ENCODE assay signal across 8 mouse cellular contexts in genomic region chr9:66110611-66111379, GRCm38 (mm10). TPM values are rescaled to one million over a fixed set of nuclear protein-coding genes. Genes with fewer than 3 reads are reported as not detected.
A peak's percentile ranks its signal among the peaks of the same experiment; 100 is the strongest.
DNase-seq lines count a peak whose midpoint lies in the region; ATAC-seq and TF ChIP-seq lines count a peak whose summit lies in the region.

No protein-coding gene starts in this region.

- H3K4me1 ChIP-seq in kidney, adult 2 months (ENCODE audit: control insufficient read depth, insufficient read depth, low read length) = peaks cover 11% of the 10 kb centered on the region
- no peaks in the 10 kb centered on the region for H3K4me1 ChIP-seq in kidney, embryonic 14.5 days (ENCODE audit: control insufficient read depth, insufficient read depth, low read length)
- peaks cover 4% of the 10 kb centered on the region; the same call in 1 of the 2 replicates for H3K4me1 ChIP-seq in forebrain, embryonic 11.5 days (replicated peaks; ENCODE audit: control insufficient read depth, insufficient read depth, low read length)
- no peaks in the 10 kb centered on the region for H3K4me1 ChIP-seq in neural tube, embryonic 15.5 days
- H3K4me1 ChIP-seq in lung, postnatal 0 days (ENCODE audit: insufficient read depth, low read depth, low read length) = no peaks in the 10 kb centered on the region

- no peak for TF ChIP-seq CTCF in kidney, adult 2 months (conservative IDR thresholded peaks at IDR 0.05; ENCODE audit: insufficient read depth, insufficient read length, low read depth, low read length)
- no peak for TF ChIP-seq CTCF in lung, postnatal 0 days (IDR thresholded peaks at IDR 0.05)

- H3K4me2 ChIP-seq in kidney, embryonic 14.5 days (replicated peaks; ENCODE audit: low read depth, low read length) = no peak overlapping the region
- H3K4me2 ChIP-seq in forebrain, embryonic 11.5 days (ENCODE audit: low read depth, low read length, severe bottlenecking) = no peak overlapping the region
- H3K4me2 ChIP-seq in neural tube, embryonic 15.5 days = no peak overlapping the region
- no peak overlapping the region for H3K4me2 ChIP-seq in lung, postnatal 0 days (replicated peaks; ENCODE audit: low read depth, low read length)

- WGBS in kidney, adult 2 months = 47% methylated on average over 8 of the region's 8 CpGs
- WGBS in kidney, embryonic 14.5 days = 77% methylated on average over 8 of the region's 8 CpGs
- 17% methylated on average over 8 of the region's 8 CpGs for WGBS in forebrain, embryonic 11.5 days
- 34% methylated on average over 8 of the region's 8 CpGs for WGBS in neural tube, embryonic 15.5 days
- 86% methylated on average over 8 of the region's 8 CpGs for whole genome bisulfite sequencing in lung, postnatal 0 days

- TF ChIP-seq POLR2A in kidney, adult 2 months (IDR thresholded peaks at IDR 0.05; ENCODE audit: low read depth, low read length) = no peak

- TF ChIP-seq EP300 in lung, postnatal 0 days (IDR thresholded peaks at IDR 0.05) = no peak

- no peaks in the 10 kb centered on the region for H3K27me3 ChIP-seq in kidney, adult 2 months (replicated peaks; ENCODE audit: control insufficient read depth, insufficient read depth, low read length)
- no peaks in the 10 kb centered on the region for H3K27me3 ChIP-seq in kidney, embryonic 14.5 days (ENCODE audit: control insufficient read depth, insufficient read depth, low read length)
- H3K27me3 ChIP-seq in forebrain, embryonic 11.5 days (ENCODE audit: control insufficient read depth, insufficient read depth, low read length) = no peaks in the 10 kb centered on the region
- no peaks in the 10 kb centered on the region for H3K27me3 ChIP-seq in neural tube, embryonic 15.5 days (replicated peaks)
- H3K27me3 ChIP-seq in lung, postnatal 0 days (replicated peaks; ENCODE audit: insufficient read depth, low read length) = no peaks in the 10 kb centered on the region

- H3K4me3 ChIP-seq in kidney, adult 2 months (ENCODE audit: insufficient read depth, low read depth, low read length) = no peak overlapping the region
- H3K4me3 ChIP-seq in kidney, embryonic 14.5 days (ENCODE audit: low read length) = no peak overlapping the region
- no peak overlapping the region for H3K4me3 ChIP-seq in forebrain, embryonic 11.5 days (ENCODE audit: low read depth, low read length)
- no peak overlapping the region for H3K4me3 ChIP-seq in neural tube, embryonic 15.5 days (replicated peaks)
- no peak overlapping the region for H3K4me3 ChIP-seq in lung, postnatal 0 days (ENCODE audit: low read depth, low read length)

- ATAC-seq in kidney, embryonic 14.5 days (ENCODE audit: low FRiP score, low TSS enrichment) = no peak
- ATAC-seq in forebrain, embryonic 11.5 days (replicated peaks; ENCODE audit: low FRiP score) = 0 out of 2 replicates have a peak, but pooled peaks have one; percentile 21
- no peak for ATAC-seq in neural tube, embryonic 15.5 days (ENCODE audit: low FRiP score)
- no peak for ATAC-seq in lung, postnatal 0 days

- H3K27ac ChIP-seq in kidney, adult 2 months (ENCODE audit: insufficient read depth, low read depth, low read length) = peak overlapping the region; percentile 86
- no peak overlapping the region for H3K27ac ChIP-seq in kidney, embryonic 14.5 days (ENCODE audit: low read depth, low read length)
- peak overlapping the region; percentile 75 for H3K27ac ChIP-seq in forebrain, embryonic 11.5 days (ENCODE audit: low read depth, low read length)
- H3K27ac ChIP-seq in neural tube, embryonic 15.5 days (replicated peaks) = 0 out of 2 replicates have a peak overlapping the region, but pooled peaks have one; percentile 5
- no peak overlapping the region for H3K27ac ChIP-seq in lung, postnatal 0 days (ENCODE audit: low read length)

- no peak overlapping the region for H3K9ac ChIP-seq in kidney, embryonic 14.5 days (ENCODE audit: low read depth, low read length)
- no peak overlapping the region for H3K9ac ChIP-seq in forebrain, embryonic 11.5 days (ENCODE audit: low read length)
- no peak overlapping the region for H3K9ac ChIP-seq in neural tube, embryonic 15.5 days (replicated peaks)
- H3K9ac ChIP-seq in lung, postnatal 0 days (replicated peaks; ENCODE audit: low read depth) = no peak overlapping the region

- peak; percentile 87 for DNase-seq in kidney, adult 2 months
- DNase-seq in forebrain, embryonic 11.5 days (ENCODE audit: low spot score) = no peak
- DNase-seq in kidney, postnatal 14 days = peak; percentile 55
- no peak for DNase-seq in lung, postnatal 0 days (ENCODE audit: low spot score)
- DNase-seq in spleen, postnatal 36 days (ENCODE audit: low spot score in 2 of 2) = no peak
- DNase-seq in testis, postnatal 14 days (ENCODE audit: low spot score) = no peak

- H3K9me3 ChIP-seq in kidney, embryonic 14.5 days (ENCODE audit: control insufficient read depth, low read length) = no peaks in the 10 kb centered on the region
- H3K9me3 ChIP-seq in forebrain, embryonic 11.5 days (ENCODE audit: control insufficient read depth, low read length) = no peaks in the 10 kb centered on the region
- H3K9me3 ChIP-seq in neural tube, embryonic 15.5 days (replicated peaks) = no peaks in the 10 kb centered on the region
- H3K9me3 ChIP-seq in lung, postnatal 0 days (ENCODE audit: low read length) = no peaks in the 10 kb centered on the region

- H3K36me3 ChIP-seq in kidney, adult 2 months (ENCODE audit: control insufficient read depth, insufficient read depth, low read length) = no peaks in the 10 kb centered on the region; the same call in none of the 2 replicates
- H3K36me3 ChIP-seq in kidney, embryonic 14.5 days (ENCODE audit: control insufficient read depth, insufficient read depth, low read length) = peaks cover 43% of the 10 kb centered on the region
- H3K36me3 ChIP-seq in forebrain, embryonic 11.5 days (ENCODE audit: control insufficient read depth, insufficient read depth, low read length) = no peaks in the 10 kb centered on the region; the same call in 1 of the 2 replicates
- peaks cover 32% of the 10 kb centered on the region for H3K36me3 ChIP-seq in neural tube, embryonic 15.5 days
- H3K36me3 ChIP-seq in lung, postnatal 0 days (ENCODE audit: insufficient read depth, low read length) = 0 out of 2 replicates have a peak, but pooled peaks cover 3% of the 10 kb centered on the region

RNA-seq across cellular contexts. Expression of gene Snx1, which starts 15.6 kb away (rescaled TPM):
- polyA plus RNA-seq in kidney, adult 2 months (2012; rRNA removed) = 74.3 and 76.7 TPM in 2 replicates
- 90.1 and 130 TPM in 2 replicates for polyA plus RNA-seq in kidney, embryonic 14.5 days (2014; fragmentation: Nextera tagmentation; extraction: Ambion mirVana)
- 140 TPM in 2 replicates for polyA plus RNA-seq in forebrain, embryonic 11.5 days (2014; fragmentation: Nextera tagmentation; extraction: Ambion mirVana)
- polyA plus RNA-seq in neural tube, embryonic 15.5 days (2015; fragmentation: Nextera tagmentation; extraction: Ambion mirVana) = 70.4 and 80.0 TPM in 2 replicates
- 108 and 112 TPM in 2 replicates for polyA plus RNA-seq in lung, postnatal 0 days (2015; fragmentation: Nextera tagmentation; extraction: Ambion mirVana)

RNA-seq across cellular contexts. Expression of gene Ciao2a, which starts 15.6 kb away (rescaled TPM):
- polyA plus RNA-seq in kidney, adult 2 months (2012; rRNA removed) = 23.3 and 39.9 TPM in 2 replicates
- polyA plus RNA-seq in kidney, embryonic 14.5 days (2014; fragmentation: Nextera tagmentation; extraction: Ambion mirVana) = 164 and 171 TPM in 2 replicates
- 149 and 161 TPM in 2 replicates for polyA plus RNA-seq in forebrain, embryonic 11.5 days (2014; fragmentation: Nextera tagmentation; extraction: Ambion mirVana)
- polyA plus RNA-seq in neural tube, embryonic 15.5 days (2015; fragmentation: Nextera tagmentation; extraction: Ambion mirVana) = 73.7 and 100 TPM in 2 replicates
- polyA plus RNA-seq in lung, postnatal 0 days (2015; fragmentation: Nextera tagmentation; extraction: Ambion mirVana) = 110 and 111 TPM in 2 replicates

RNA-seq across cellular contexts. Expression of gene Snx22, which starts 41.3 kb away (rescaled TPM):
- polyA plus RNA-seq in kidney, adult 2 months (2012; rRNA removed) = 1.1 and 1.6 TPM in 2 replicates
- polyA plus RNA-seq in kidney, embryonic 14.5 days (2014; fragmentation: Nextera tagmentation; extraction: Ambion mirVana) = 0.91 and 1.5 TPM in 2 replicates
- 1.6 and 2.7 TPM in 2 replicates for polyA plus RNA-seq in forebrain, embryonic 11.5 days (2014; fragmentation: Nextera tagmentation; extraction: Ambion mirVana)
- 10.7 and 12.1 TPM in 2 replicates for polyA plus RNA-seq in neural tube, embryonic 15.5 days (2015; fragmentation: Nextera tagmentation; extraction: Ambion mirVana)
- 25.7 and 28.3 TPM in 2 replicates for polyA plus RNA-seq in lung, postnatal 0 days (2015; fragmentation: Nextera tagmentation; extraction: Ambion mirVana)

RNA-seq across cellular contexts. Expression of gene Dapk2, which starts 47.2 kb away (rescaled TPM):
- polyA plus RNA-seq in kidney, adult 2 months (2012; rRNA removed) = 10.8 and 11.8 TPM in 2 replicates
- 3.3 and 4.2 TPM in 2 replicates for polyA plus RNA-seq in kidney, embryonic 14.5 days (2014; fragmentation: Nextera tagmentation; extraction: Ambion mirVana)
- polyA plus RNA-seq in forebrain, embryonic 11.5 days (2014; fragmentation: Nextera tagmentation; extraction: Ambion mirVana) = 8.7 and 9.0 TPM in 2 replicates
- 0.69 and 2.0 TPM in 2 replicates for polyA plus RNA-seq in neural tube, embryonic 15.5 days (2015; fragmentation: Nextera tagmentation; extraction: Ambion mirVana)
- polyA plus RNA-seq in lung, postnatal 0 days (2015; fragmentation: Nextera tagmentation; extraction: Ambion mirVana) = 60.9 and 66.6 TPM in 2 replicates

RNA-seq across cellular contexts. Expression of gene Ppib, which starts 50.8 kb away (rescaled TPM):
- 278 and 338 TPM in 2 replicates for polyA plus RNA-seq in kidney, adult 2 months (2012; rRNA removed)
- 622 and 701 TPM in 2 replicates for polyA plus RNA-seq in kidney, embryonic 14.5 days (2014; fragmentation: Nextera tagmentation; extraction: Ambion mirVana)
- polyA plus RNA-seq in forebrain, embryonic 11.5 days (2014; fragmentation: Nextera tagmentation; extraction: Ambion mirVana) = 401 and 416 TPM in 2 replicates
- 371 and 378 TPM in 2 replicates for polyA plus RNA-seq in neural tube, embryonic 15.5 days (2015; fragmentation: Nextera tagmentation; extraction: Ambion mirVana)
- polyA plus RNA-seq in lung, postnatal 0 days (2015; fragmentation: Nextera tagmentation; extraction: Ambion mirVana) = 577 and 650 TPM in 2 replicates

Comparison
In these comparisons a context has a peak if more than half of its experiments do, and no peak if none do; other contexts are left out.
1. H3K27ac ChIP-seq: peak in kidney, adult 2 months (single experiment), forebrain, embryonic 11.5 days (single experiment) and neural tube, embryonic 15.5 days (single experiment); none in kidney, embryonic 14.5 days (single experiment) and lung, postnatal 0 days (single experiment).
2. DNase-seq: peak in kidney, adult 2 months (single experiment) and kidney, postnatal 14 days (single experiment); none in forebrain, embryonic 11.5 days (single experiment), lung, postnatal 0 days (single experiment), spleen, postnatal 36 days (0 of 2) and testis, postnatal 14 days (single experiment).